Mouse (Mus musculus): ENCODE data around the gene Gcm1. TPM values are rescaled to one million over a fixed set of nuclear protein-coding genes. Genes with fewer than 3 reads are reported as not detected.

Gene Gcm1
- polyA plus RNA-seq, 1 experiment, result 1.7 TPM

GRCm38 (mm10) chr9:78010707-78011106, 41.0 kb upstream of the Gcm1 start:
- TF ChIP-seq EP300 (IDR thresholded peaks at IDR 0.05; ENCODE audit: insufficient read depth, low read depth, low read length) (no peak), CTCF (IDR thresholded peaks at IDR 0.05; ENCODE audit: low read depth, low read length) (no peak), POLR2A (IDR thresholded peaks at IDR 0.05; ENCODE audit: insufficient read depth, low read length) (no peak)
- H3K27ac ChIP-seq (ENCODE audit: insufficient read depth, low read length), result no peak overlapping the region
- no peak overlapping the region for H3K9ac ChIP-seq (ENCODE audit: low read depth, poor library complexity, severe bottlenecking)
- H3K4me1 ChIP-seq (ENCODE audit: control insufficient read depth, insufficient read depth, low read length), result no peaks in the 10 kb centered on the region
- H3K36me3 ChIP-seq (ENCODE audit: control insufficient read depth, insufficient read depth, low read length, poor library complexity, severe bottlenecking), result no peaks in the 10 kb centered on the region
- no peaks in the 10 kb centered on the region for H3K9me3 ChIP-seq (replicated peaks; ENCODE audit: control insufficient read depth, insufficient read depth, low read length, poor library complexity, severe bottlenecking)
- no peaks in the 10 kb centered on the region for H3K27me3 ChIP-seq (ENCODE audit: control insufficient read depth, insufficient read depth, low read length, poor library complexity, severe bottlenecking)
- H3K4me3 ChIP-seq (ENCODE audit: low read depth, low read length), result no peak overlapping the region

- H3K9ac ChIP-seq (ENCODE audit: low read depth, poor library complexity, severe bottlenecking), result no peak overlapping the region
Observed at GRCm38 (mm10) chr9:78012066-78012465, 39.7 kb upstream of the Gcm1 start.

GRCm38 (mm10) chr9:78012681-78013080, 39.0 kb upstream of the Gcm1 start:
- no peak for TF ChIP-seq EP300 (IDR thresholded peaks at IDR 0.05; ENCODE audit: insufficient read depth, low read depth, low read length)
- TF ChIP-seq CTCF (IDR thresholded peaks at IDR 0.05; ENCODE audit: low read depth, low read length), result no peak
- TF ChIP-seq POLR2A (IDR thresholded peaks at IDR 0.05; ENCODE audit: insufficient read depth, low read length), result no peak
- Histone ChIP-seq H3K9ac (ENCODE audit: low read depth, poor library complexity, severe bottlenecking) (no peak overlapping the region), H3K9me3 (replicated peaks; ENCODE audit: control insufficient read depth, insufficient read depth, low read length, poor library complexity, severe bottlenecking) (no peaks in the 10 kb centered on the region), H3K4me3 (ENCODE audit: low read depth, low read length) (no peak overlapping the region), H3K27ac (ENCODE audit: insufficient read depth, low read length) (no peak overlapping the region), H3K27me3 (ENCODE audit: control insufficient read depth, insufficient read depth, low read length, poor library complexity, severe bottlenecking) (no peaks in the 10 kb centered on the region), H3K36me3 (ENCODE audit: control insufficient read depth, insufficient read depth, low read length, poor library complexity, severe bottlenecking) (no peaks in the 10 kb centered on the region), H3K4me1 (ENCODE audit: control insufficient read depth, insufficient read depth, low read length) (no peaks in the 10 kb centered on the region)

More at GRCm38 (mm10) chr9:78012066-78012465, 39.7 kb upstream of the Gcm1 start:
- no peaks in the 10 kb centered on the region for H3K4me1 ChIP-seq (ENCODE audit: control insufficient read depth, insufficient read depth, low read length)
- no peaks in the 10 kb centered on the region for H3K27me3 ChIP-seq (ENCODE audit: control insufficient read depth, insufficient read depth, low read length, poor library complexity, severe bottlenecking)
- no peaks in the 10 kb centered on the region for H3K9me3 ChIP-seq (replicated peaks; ENCODE audit: control insufficient read depth, insufficient read depth, low read length, poor library complexity, severe bottlenecking)
- H3K27ac ChIP-seq (ENCODE audit: insufficient read depth, low read length), result no peak overlapping the region
- H3K4me3 ChIP-seq (ENCODE audit: low read depth, low read length), result no peak overlapping the region
- TF ChIP-seq EP300 (IDR thresholded peaks at IDR 0.05; ENCODE audit: insufficient read depth, low read depth, low read length), result no peak
- no peak for TF ChIP-seq CTCF (IDR thresholded peaks at IDR 0.05; ENCODE audit: low read depth, low read length)
- TF ChIP-seq POLR2A (IDR thresholded peaks at IDR 0.05; ENCODE audit: insufficient read depth, low read length), result no peak
- no peaks in the 10 kb centered on the region for H3K36me3 ChIP-seq (ENCODE audit: control insufficient read depth, insufficient read depth, low read length, poor library complexity, severe bottlenecking)

DNA sequence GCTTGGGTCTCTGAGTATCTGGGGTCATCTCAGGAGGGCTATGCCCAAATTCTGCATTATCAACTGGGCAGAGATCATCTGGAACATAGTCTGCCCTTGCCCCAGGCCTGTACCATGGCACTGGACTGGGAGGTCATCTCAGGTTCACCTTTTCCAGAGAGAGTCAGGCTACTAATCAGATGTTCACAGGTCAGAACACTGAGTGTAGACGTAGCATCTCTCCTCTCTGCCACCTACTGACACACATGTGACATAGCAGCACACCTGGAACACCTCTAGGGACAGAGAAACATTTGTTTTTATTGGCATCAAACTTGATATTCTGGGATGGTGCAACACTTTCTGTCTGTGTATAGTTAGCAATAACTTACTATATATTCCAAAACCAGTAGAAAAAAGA, 37.9 kb upstream of the Gcm1 start:
- no peak overlapping the region for H3K4me3 ChIP-seq (ENCODE audit: low read depth, low read length)
- no peak overlapping the region for H3K27ac ChIP-seq (ENCODE audit: insufficient read depth, low read length)
- no peaks in the 10 kb centered on the region for H3K36me3 ChIP-seq (ENCODE audit: control insufficient read depth, insufficient read depth, low read length, poor library complexity, severe bottlenecking)
- no peak overlapping the region for H3K9ac ChIP-seq (ENCODE audit: low read depth, poor library complexity, severe bottlenecking)
- H3K27me3 ChIP-seq (ENCODE audit: control insufficient read depth, insufficient read depth, low read length, poor library complexity, severe bottlenecking), result no peaks in the 10 kb centered on the region
- no peaks in the 10 kb centered on the region for H3K9me3 ChIP-seq (replicated peaks; ENCODE audit: control insufficient read depth, insufficient read depth, low read length, poor library complexity, severe bottlenecking)
- TF ChIP-seq EP300 (IDR thresholded peaks at IDR 0.05; ENCODE audit: insufficient read depth, low read depth, low read length), result no peak
- TF ChIP-seq CTCF (IDR thresholded peaks at IDR 0.05; ENCODE audit: low read depth, low read length), result peak; percentile 16
- H3K4me1 ChIP-seq (ENCODE audit: control insufficient read depth, insufficient read depth, low read length), result no peaks in the 10 kb centered on the region

- TF ChIP-seq CTCF (IDR thresholded peaks at IDR 0.05; ENCODE audit: low read depth, low read length) (no peak), POLR2A (IDR thresholded peaks at IDR 0.05; ENCODE audit: insufficient read depth, low read length) (no peak), EP300 (IDR thresholded peaks at IDR 0.05; ENCODE audit: insufficient read depth, low read depth, low read length) (no peak)
- Histone ChIP-seq H3K9ac (ENCODE audit: low read depth, poor library complexity, severe bottlenecking) (no peak overlapping the region), H3K4me3 (ENCODE audit: low read depth, low read length) (no peak overlapping the region), H3K27me3 (ENCODE audit: control insufficient read depth, insufficient read depth, low read length, poor library complexity, severe bottlenecking) (no peaks in the 10 kb centered on the region), H3K36me3 (ENCODE audit: control insufficient read depth, insufficient read depth, low read length, poor library complexity, severe bottlenecking) (no peaks in the 10 kb centered on the region), H3K4me1 (ENCODE audit: control insufficient read depth, insufficient read depth, low read length) (no peaks in the 10 kb centered on the region), H3K9me3 (replicated peaks; ENCODE audit: control insufficient read depth, insufficient read depth, low read length, poor library complexity, severe bottlenecking) (no peaks in the 10 kb centered on the region), H3K27ac (ENCODE audit: insufficient read depth, low read length) (no peak overlapping the region)
Observed at GRCm38 (mm10) chr9:78015816-78016215, 35.9 kb upstream of the Gcm1 start.

- Histone ChIP-seq H3K27ac (ENCODE audit: insufficient read depth, low read length) (no peak overlapping the region), H3K4me1 (ENCODE audit: control insufficient read depth, insufficient read depth, low read length) (no peaks in the 10 kb centered on the region), H3K9me3 (replicated peaks; ENCODE audit: control insufficient read depth, insufficient read depth, low read length, poor library complexity, severe bottlenecking) (no peaks in the 10 kb centered on the region), H3K27me3 (ENCODE audit: control insufficient read depth, insufficient read depth, low read length, poor library complexity, severe bottlenecking) (no peaks in the 10 kb centered on the region), H3K4me3 (ENCODE audit: low read depth, low read length) (no peak overlapping the region), H3K9ac (ENCODE audit: low read depth, poor library complexity, severe bottlenecking) (no peak overlapping the region), H3K36me3 (ENCODE audit: control insufficient read depth, insufficient read depth, low read length, poor library complexity, severe bottlenecking) (no peaks in the 10 kb centered on the region)
- TF ChIP-seq EP300 (IDR thresholded peaks at IDR 0.05; ENCODE audit: insufficient read depth, low read depth, low read length) (no peak), POLR2A (IDR thresholded peaks at IDR 0.05; ENCODE audit: insufficient read depth, low read length) (no peak), CTCF (IDR thresholded peaks at IDR 0.05; ENCODE audit: low read depth, low read length) (no peak)
Observed at GRCm38 (mm10) chr9:78016288-78016687, 35.4 kb upstream of the Gcm1 start.

Data from ES-Bruce4 (cell line).